In genomic region chr13:117062628-117063315, GRCm38 (mm10) we compare ENCODE assay signal across 10 mouse cellular contexts. TPM values are rescaled to one million over a fixed set of nuclear protein-coding genes. Genes with fewer than 3 reads are reported as not detected.
DNase-seq lines count a peak whose midpoint lies in the region; ATAC-seq and TF ChIP-seq lines count a peak whose summit lies in the region.
"Had no signal": no experiment of that assay in that cellular context is flagged by ENCODE, and none has a peak within 500 bp of the region (broad histone marks: within the 10 kb centered on the region; RNA-seq: fewer than 3 reads in every experiment).

No protein-coding gene starts in this region.

- H3K4me3 ChIP-seq in forebrain, embryonic 15.5 days, result no peak overlapping the region
- no peak overlapping the region for H3K4me3 ChIP-seq in forebrain, embryonic 11.5 days (ENCODE audit: low read depth, low read length)
- no peak overlapping the region for H3K4me3 ChIP-seq in limb, embryonic 12.5 days (replicated peaks)
- H3K4me3 ChIP-seq in limb, embryonic 10.5 days, result no peak overlapping the region
- no peak overlapping the region for H3K4me3 ChIP-seq in intestine, postnatal 0 days (ENCODE audit: low read depth, low read length)

- DNase-seq in forebrain, embryonic 11.5 days (ENCODE audit: low spot score), result no peak
- no peak for DNase-seq in limb, embryonic 10.5 days (ENCODE audit: low spot score)
- DNase-seq in retina, postnatal 1 day, result peak; percentile 67
- no peak for DNase-seq in frontal cortex, postnatal 10 days (ENCODE audit: low spot score in 2 of 2)
- DNase-seq: cerebellum, postnatal 36 days; thymus, postnatal 25 days had no signal

- WGBS in forebrain, embryonic 15.5 days, result 44% methylated on average over 17 of the region's 17 CpGs
- WGBS in forebrain, embryonic 11.5 days, result 74% methylated on average over 17 of the region's 17 CpGs
- 46% methylated on average over 17 of the region's 17 CpGs for WGBS in limb, embryonic 12.5 days
- whole genome bisulfite sequencing in limb, embryonic 10.5 days, result 70% methylated on average over 17 of the region's 17 CpGs
- 57% methylated on average over 17 of the region's 17 CpGs for WGBS in intestine, postnatal 0 days

- H3K4me2 ChIP-seq in forebrain, embryonic 15.5 days (replicated peaks), result 0 out of 2 replicates have a peak overlapping the region, but pooled peaks have one; percentile 13
- H3K4me2 ChIP-seq in forebrain, embryonic 11.5 days (ENCODE audit: low read depth, low read length, severe bottlenecking), result no peak overlapping the region
- H3K4me2 ChIP-seq in limb, embryonic 12.5 days, result no peak overlapping the region
- H3K4me2 ChIP-seq in intestine, postnatal 0 days (replicated peaks; ENCODE audit: low read depth), result 0 out of 2 replicates have a peak overlapping the region, but pooled peaks have one; percentile 21

- H3K9ac ChIP-seq in forebrain, embryonic 15.5 days (replicated peaks), result no peak overlapping the region
- no peak overlapping the region for H3K9ac ChIP-seq in forebrain, embryonic 11.5 days (ENCODE audit: low read length)
- H3K9ac ChIP-seq in limb, embryonic 12.5 days (replicated peaks), result no peak overlapping the region
- no peak overlapping the region for H3K9ac ChIP-seq in intestine, postnatal 0 days (ENCODE audit: low read depth, low read length)

- H3K27me3 ChIP-seq in forebrain, embryonic 15.5 days, result no peaks in the 10 kb centered on the region
- no peaks in the 10 kb centered on the region for H3K27me3 ChIP-seq in forebrain, embryonic 11.5 days (ENCODE audit: control insufficient read depth, insufficient read depth, low read length)
- H3K27me3 ChIP-seq in limb, embryonic 12.5 days, result no peaks in the 10 kb centered on the region
- H3K27me3 ChIP-seq in limb, embryonic 10.5 days (ENCODE audit: low read depth, poor library complexity, severe bottlenecking), result no peaks in the 10 kb centered on the region
- H3K27me3 ChIP-seq in intestine, postnatal 0 days (replicated peaks; ENCODE audit: control insufficient read depth, insufficient read depth, low read length), result no peaks in the 10 kb centered on the region

- no peaks in the 10 kb centered on the region for H3K36me3 ChIP-seq in forebrain, embryonic 15.5 days
- no peaks in the 10 kb centered on the region for H3K36me3 ChIP-seq in forebrain, embryonic 11.5 days (ENCODE audit: control insufficient read depth, insufficient read depth, low read length)
- no peaks in the 10 kb centered on the region for H3K36me3 ChIP-seq in limb, embryonic 12.5 days
- no peaks in the 10 kb centered on the region for H3K36me3 ChIP-seq in limb, embryonic 10.5 days
- H3K36me3 ChIP-seq in intestine, postnatal 0 days (ENCODE audit: control insufficient read depth, insufficient read depth), result no peaks in the 10 kb centered on the region

- peak; percentile 66 for ATAC-seq in forebrain, embryonic 15.5 days (replicated peaks)
- no peak; the same call in 1 of the 2 replicates for ATAC-seq in forebrain, embryonic 11.5 days (replicated peaks; ENCODE audit: low FRiP score)
- no peak for ATAC-seq in limb, embryonic 12.5 days (ENCODE audit: insufficient number of reproducible peaks, insufficient read depth, low FRiP score, low TSS enrichment, low read depth)
- ATAC-seq in intestine, postnatal 0 days, result no peak
- ATAC-seq in cerebellum, adult (ENCODE audit: insufficient number of reproducible peaks, low FRiP score, low TSS enrichment), result no peak

- H3K27ac ChIP-seq in forebrain, embryonic 15.5 days (replicated peaks), result no peak overlapping the region
- H3K27ac ChIP-seq in forebrain, embryonic 11.5 days (ENCODE audit: low read depth, low read length), result no peak overlapping the region
- peak overlapping the region; percentile 57 for H3K27ac ChIP-seq in limb, embryonic 12.5 days
- no peak overlapping the region for H3K27ac ChIP-seq in limb, embryonic 10.5 days
- no peak overlapping the region for H3K27ac ChIP-seq in intestine, postnatal 0 days (ENCODE audit: low read depth, low read length)

- H3K9me3 ChIP-seq in forebrain, embryonic 15.5 days, result no peaks in the 10 kb centered on the region
- H3K9me3 ChIP-seq in forebrain, embryonic 11.5 days (ENCODE audit: control insufficient read depth, low read length), result no peaks in the 10 kb centered on the region
- no peaks in the 10 kb centered on the region for H3K9me3 ChIP-seq in limb, embryonic 12.5 days
- no peaks in the 10 kb centered on the region for H3K9me3 ChIP-seq in limb, embryonic 10.5 days (replicated peaks)
- H3K9me3 ChIP-seq in intestine, postnatal 0 days (ENCODE audit: control insufficient read depth), result no peaks in the 10 kb centered on the region

- H3K4me1 ChIP-seq in forebrain, embryonic 15.5 days, result peaks cover 8% of the 10 kb centered on the region
- no peaks in the 10 kb centered on the region for H3K4me1 ChIP-seq in forebrain, embryonic 11.5 days (replicated peaks; ENCODE audit: control insufficient read depth, insufficient read depth, low read length)
- H3K4me1 ChIP-seq in limb, embryonic 12.5 days (replicated peaks), result 0 out of 2 replicates have a peak, but pooled peaks cover 3% of the 10 kb centered on the region
- peaks cover 4% of the 10 kb centered on the region; the same call in 1 of the 2 replicates for H3K4me1 ChIP-seq in limb, embryonic 10.5 days
- H3K4me1 ChIP-seq in intestine, postnatal 0 days (replicated peaks; ENCODE audit: control insufficient read depth, insufficient read depth, low read length), result no peaks in the 10 kb centered on the region

- no peak for TF ChIP-seq CTCF in intestine, postnatal 0 days (IDR thresholded peaks at IDR 0.05; ENCODE audit: low read depth)

RNA-seq across cellular contexts. Expression of gene Parp8, which starts 37.4 kb away (rescaled TPM):
- polyA plus RNA-seq in forebrain, embryonic 15.5 days (2015; fragmentation: Nextera tagmentation; extraction: Ambion mirVana), result 18.0 and 19.4 TPM in 2 replicates
- 15.0 and 15.4 TPM in 2 replicates for polyA plus RNA-seq in forebrain, embryonic 11.5 days (2014; fragmentation: Nextera tagmentation; extraction: Ambion mirVana)
- polyA plus RNA-seq in limb, embryonic 12.5 days (2016; fragmentation: Nextera tagmentation; extraction: Ambion mirVana), result 20.2 and 20.9 TPM in 2 replicates
- 11.1 and 14.7 TPM in 2 replicates for polyA plus RNA-seq in limb, embryonic 10.5 days (2016; fragmentation: Nextera tagmentation; extraction: Ambion mirVana)
- polyA plus RNA-seq in intestine, postnatal 0 days (2015; fragmentation: Nextera tagmentation; extraction: Ambion mirVana), result 2.2 and 2.9 TPM in 2 replicates

Comparison
In these comparisons a context has a peak if more than half of its experiments do, and no peak if none do; other contexts are left out.
1. H3K4me2 ChIP-seq: peak in forebrain, embryonic 15.5 days (single experiment) and intestine, postnatal 0 days (single experiment); none in forebrain, embryonic 11.5 days (single experiment) and limb, embryonic 12.5 days (single experiment).